Mouse (Mus musculus) NIH3T3 (cell line): ENCODE measurements around the gene Rbm47.

Experiments used
- DNase-seq: peaks from one replicate; pipeline ENCODE4 v3.0.0-alpha.2; 2012; ENCODE audit warnings: low read depth

Rbm47 gene

GRCm38 (mm10) chr5:66067219-66067618 is 105.7 kb downstream of the Rbm47 start:
- no peak for DNase-seq

GRCm38 (mm10) chr5:66062930-66063220 is 110.0 kb downstream of the Rbm47 start:
- DNase-seq = no peak

- DNase-seq = no peak
Observed at GRCm38 (mm10) chr5:66062046-66062929, 110.6 kb downstream of the Rbm47 start.

GRCm38 (mm10) chr5:66061667-66062045 is 111.3 kb downstream of the Rbm47 start:
- no peak for DNase-seq

- DNase-seq = peak; percentile 77
Observed at GRCm38 (mm10) chr5:66058844-66059243, 114.1 kb downstream of the Rbm47 start.

GRCm38 (mm10) chr5:66056680-66057079 is 116.2 kb downstream of the Rbm47 start:
- DNase-seq = no peak

- no peak for DNase-seq
Observed at GRCm38 (mm10) chr5:66054394-66054793, 118.5 kb downstream of the Rbm47 start.

- DNase-seq = no peak
Observed at GRCm38 (mm10) chr5:66052777-66053548, 120.0 kb downstream of the Rbm47 start.

GRCm38 (mm10) chr5:66050841-66051240 is 122.1 kb downstream of the Rbm47 start:
- no peak for DNase-seq

- peak; percentile 53 for DNase-seq
Observed at GRCm38 (mm10) chr5:66046356-66046755, 126.6 kb downstream of the Rbm47 start.

GRCm38 (mm10) chr5:66043897-66044296 is 129.0 kb downstream of the Rbm47 start:
- no peak for DNase-seq

- DNase-seq = no peak
Observed at GRCm38 (mm10) chr5:66042651-66043340, 130.1 kb downstream of the Rbm47 start.

GRCm38 (mm10) chr5:66040744-66041279 is 132.1 kb downstream of the Rbm47 start:
- DNase-seq = no peak

- DNase-seq = no peak
Observed at GRCm38 (mm10) chr5:66039813-66040212, 133.1 kb downstream of the Rbm47 start.

GRCm38 (mm10) chr5:66037066-66037465 is 135.9 kb downstream of the Rbm47 start:
- no peak for DNase-seq

GRCm38 (mm10) chr5:66036440-66037054 is 136.4 kb downstream of the Rbm47 start:
- no peak for DNase-seq

- DNase-seq = peak; percentile 66
Observed at GRCm38 (mm10) chr5:66034375-66035195, 138.3 kb downstream of the Rbm47 start.

- no peak for DNase-seq
Observed at GRCm38 (mm10) chr5:66032826-66033225, 140.1 kb downstream of the Rbm47 start.

- DNase-seq = no peak
Observed at GRCm38 (mm10) chr5:66031699-66032098, 141.2 kb downstream of the Rbm47 start.

GRCm38 (mm10) chr5:66028232-66028631 is 144.7 kb downstream of the Rbm47 start:
- DNase-seq = no peak

GRCm38 (mm10) chr5:66027206-66027605 is 145.7 kb downstream of the Rbm47 start:
- no peak for DNase-seq
